Comparison of ENCODE assay signal across 8 mouse cellular contexts in genomic region chr2:166792355-166792754, GRCm38 (mm10). TPM values are rescaled to one million over a fixed set of nuclear protein-coding genes. Genes with fewer than 3 reads are reported as not detected.
A peak's percentile ranks its signal among the peaks of the same experiment; 100 is the strongest.
DNase-seq lines count a peak whose midpoint lies in the region; ATAC-seq and TF ChIP-seq lines count a peak whose summit lies in the region.

Gene Trp53rkb, plus strand, starts transcription at chr2:166792531.

- no peaks in the 10 kb centered on the region for H3K4me1 ChIP-seq in kidney, postnatal 0 days (replicated peaks; ENCODE audit: insufficient read depth, low read length)
- peaks cover 3% of the 10 kb centered on the region; the same call in 1 of the 2 replicates for H3K4me1 ChIP-seq in brown adipose tissue, adult 24 weeks (ENCODE audit: control insufficient read depth, insufficient read depth, insufficient read length, low read length)
- H3K4me1 ChIP-seq in hindbrain, embryonic 13.5 days (replicated peaks), result peaks cover 23% of the 10 kb centered on the region
- peaks cover 22% of the 10 kb centered on the region for H3K4me1 ChIP-seq in midbrain, embryonic 15.5 days

- peak within 1 kb of the TSS; percentile 84 for H3K27ac ChIP-seq in kidney, postnatal 0 days
- peak within 1 kb of the TSS; percentile 94 for H3K27ac ChIP-seq in brown adipose tissue, adult 24 weeks (replicated peaks; ENCODE audit: low read depth, low read length)
- peak within 1 kb of the TSS; percentile 78 for H3K27ac ChIP-seq in hindbrain, embryonic 13.5 days
- peak within 1 kb of the TSS; percentile 66 for H3K27ac ChIP-seq in midbrain, embryonic 15.5 days

- H3K9me3 ChIP-seq in kidney, postnatal 0 days (replicated peaks; ENCODE audit: low read length), result no peaks in the 10 kb centered on the region
- no peaks in the 10 kb centered on the region for H3K9me3 ChIP-seq in hindbrain, embryonic 13.5 days
- H3K9me3 ChIP-seq in midbrain, embryonic 15.5 days, result no peaks in the 10 kb centered on the region

- H3K4me2 ChIP-seq in kidney, postnatal 0 days (ENCODE audit: low read length), result peak within 1 kb of the TSS; percentile 76
- peak within 1 kb of the TSS; percentile 68 for H3K4me2 ChIP-seq in hindbrain, embryonic 13.5 days
- peak within 1 kb of the TSS; percentile 67 for H3K4me2 ChIP-seq in midbrain, embryonic 15.5 days

- no peak for ATAC-seq in kidney, postnatal 0 days (replicated peaks; ENCODE audit: low FRiP score, low read depth)
- peak; percentile 84 for ATAC-seq in hindbrain, embryonic 13.5 days (ENCODE audit: low FRiP score)
- ATAC-seq in midbrain, embryonic 15.5 days (replicated peaks), result peak; percentile 37; the same call in 1 of the 2 replicates

- TF ChIP-seq CTCF in kidney, postnatal 0 days (IDR thresholded peaks at IDR 0.05; ENCODE audit: low read depth), result no peak

- WGBS in kidney, postnatal 0 days, result 86% methylated on average over 5 of the region's 5 CpGs
- 20% methylated on average over 5 of the region's 5 CpGs for WGBS in hindbrain, embryonic 13.5 days
- WGBS in midbrain, embryonic 15.5 days, result 12% methylated on average over 5 of the region's 5 CpGs

- H3K4me3 ChIP-seq in kidney, postnatal 0 days (replicated peaks; ENCODE audit: low read depth, low read length), result peak within 1 kb of the TSS; percentile 77
- peak within 1 kb of the TSS; percentile 62 for H3K4me3 ChIP-seq in brown adipose tissue, adult 24 weeks (ENCODE audit: insufficient read depth, low read depth, low read length)
- peak within 1 kb of the TSS; percentile 75 for H3K4me3 ChIP-seq in hindbrain, embryonic 13.5 days
- H3K4me3 ChIP-seq in midbrain, embryonic 15.5 days, result peak within 1 kb of the TSS; percentile 73

- peaks cover 5% of the 10 kb centered on the region; the same call in 1 of the 2 replicates for H3K36me3 ChIP-seq in kidney, postnatal 0 days (ENCODE audit: insufficient read depth, low read length)
- peaks cover 16% of the 10 kb centered on the region for H3K36me3 ChIP-seq in hindbrain, embryonic 13.5 days
- peaks cover 8% of the 10 kb centered on the region for H3K36me3 ChIP-seq in midbrain, embryonic 15.5 days (replicated peaks)

- peak within 1 kb of the TSS; percentile 80 for H3K9ac ChIP-seq in kidney, postnatal 0 days (ENCODE audit: low read depth, low read length)
- H3K9ac ChIP-seq in hindbrain, embryonic 13.5 days, result peak within 1 kb of the TSS; percentile 90
- peak within 1 kb of the TSS; percentile 58 for H3K9ac ChIP-seq in midbrain, embryonic 15.5 days

- no peaks in the 10 kb centered on the region for H3K27me3 ChIP-seq in kidney, postnatal 0 days (ENCODE audit: insufficient read depth, low read length)
- H3K27me3 ChIP-seq in hindbrain, embryonic 13.5 days, result no peaks in the 10 kb centered on the region
- no peaks in the 10 kb centered on the region for H3K27me3 ChIP-seq in midbrain, embryonic 15.5 days (replicated peaks)

- no peak for DNase-seq in kidney, postnatal 0 days (ENCODE audit: low spot score)
- DNase-seq in kidney, adult 8-10 months, result no peak
- no peak for DNase-seq in thymus, postnatal 0 days (ENCODE audit: low spot score)
- no peak for DNase-seq in frontal cortex, postnatal 14 days (ENCODE audit: low spot score in 2 of 2)
- DNase-seq in yolk sac, embryonic 10.5 days (ENCODE audit: low spot score), result no peak

RNA-seq across cellular contexts. Expression of gene Trp53rkb, which starts in this region (rescaled TPM):
- 5.7 and 7.8 TPM in 2 replicates for polyA plus RNA-seq in kidney, postnatal 0 days (2015; fragmentation: Nextera tagmentation; extraction: Ambion mirVana)
- 0.67 and 1.4 TPM in 2 replicates for polyA plus RNA-seq in brown adipose tissue, adult 24 weeks (2012; ENCODE audit: insufficient read depth, insufficient read length, missing spikeins)
- 8.2 and 10.8 TPM in 2 replicates for polyA plus RNA-seq in hindbrain, embryonic 13.5 days (2015; fragmentation: Nextera tagmentation; extraction: Ambion mirVana)
- polyA plus RNA-seq in midbrain, embryonic 15.5 days (2015; fragmentation: Nextera tagmentation; extraction: Ambion mirVana), result 10.2 and 11.0 TPM in 2 replicates
- polyA plus RNA-seq in thymus, postnatal 0 days (2015; fragmentation: Nextera tagmentation; extraction: Ambion mirVana), result 9.3 and 9.4 TPM in 2 replicates
